Mouse (Mus musculus): Measurements from ENCODE around the gene Timm10. TPM values are rescaled to one million over a fixed set of nuclear protein-coding genes. Genes with fewer than 3 reads are reported as not detected.

Timm10 gene
- polyA plus RNA-seq, 1 experiment = 82.0 TPM

DNA sequence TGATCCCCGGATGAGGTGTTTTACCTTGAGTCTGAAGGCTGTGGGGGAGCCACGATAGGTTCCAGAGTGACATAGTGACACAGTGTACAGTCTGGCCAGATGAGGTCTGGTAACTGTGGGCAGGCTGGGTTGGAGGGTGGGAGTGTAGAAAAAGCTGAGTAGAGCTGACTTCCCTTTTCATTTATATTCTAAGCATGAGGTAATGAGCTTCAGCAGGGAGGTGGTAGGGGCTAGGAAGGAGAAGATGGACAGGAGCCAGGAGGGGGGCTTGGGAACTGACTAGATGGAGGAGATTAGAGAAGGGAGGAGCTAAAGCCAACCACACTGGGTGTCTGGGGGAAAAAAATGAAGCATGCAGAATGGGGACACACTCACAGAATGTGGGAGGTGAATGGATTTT lies 42.2 kb downstream of the Timm10 start:
- Histone ChIP-seq H3K27ac (ENCODE audit: insufficient read depth, low read length) (no peak overlapping the region), H3K4me3 (ENCODE audit: insufficient read depth, low read length) (no peak overlapping the region), H3K4me1 (ENCODE audit: control insufficient read depth, insufficient read depth, low read length) (peaks cover 1% of the 10 kb centered on the region; the same call in 1 of the 2 replicates)
- no peak for TF ChIP-seq POLR2A (IDR thresholded peaks at IDR 0.05; ENCODE audit: extremely low read depth, insufficient read depth, low read length)
- no peak for TF ChIP-seq CTCF (IDR thresholded peaks at IDR 0.05; ENCODE audit: extremely low read depth, insufficient read depth, low read length)

DNA sequence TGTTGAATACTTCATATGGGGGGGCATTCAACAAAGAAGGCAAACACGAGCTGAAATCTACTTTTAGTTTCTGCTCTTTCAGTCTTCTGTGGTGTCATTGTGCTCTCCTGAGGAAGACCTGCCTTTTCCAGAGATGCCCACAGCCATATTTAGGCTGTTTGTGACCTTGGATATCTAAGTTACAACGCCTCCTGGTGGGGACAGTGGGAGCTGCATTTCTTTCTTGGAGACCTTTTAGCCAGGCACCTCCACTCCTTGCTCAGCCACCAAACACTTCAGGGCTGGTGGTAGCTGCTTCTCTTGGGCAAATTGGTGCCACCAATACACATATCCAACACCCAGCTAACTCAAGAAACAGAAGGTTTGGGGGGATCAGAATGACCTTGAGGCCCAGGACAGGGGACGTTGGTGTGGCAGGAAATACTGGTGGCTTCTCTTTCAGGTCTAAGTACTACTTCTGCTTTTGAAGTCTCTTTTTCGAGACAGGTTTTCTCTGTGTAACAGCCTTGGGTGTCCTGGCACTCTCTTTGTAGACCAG lies 43.9 kb downstream of the Timm10 start:
- Histone ChIP-seq H3K27ac (ENCODE audit: insufficient read depth, low read length) (no peak overlapping the region), H3K4me3 (ENCODE audit: insufficient read depth, low read length) (no peak overlapping the region), H3K4me1 (ENCODE audit: control insufficient read depth, insufficient read depth, low read length) (peaks cover 1% of the 10 kb centered on the region; the same call in 1 of the 2 replicates)
- TF ChIP-seq POLR2A (IDR thresholded peaks at IDR 0.05; ENCODE audit: extremely low read depth, insufficient read depth, low read length) (no peak), CTCF (IDR thresholded peaks at IDR 0.05; ENCODE audit: extremely low read depth, insufficient read depth, low read length) (no peak)

DNA sequence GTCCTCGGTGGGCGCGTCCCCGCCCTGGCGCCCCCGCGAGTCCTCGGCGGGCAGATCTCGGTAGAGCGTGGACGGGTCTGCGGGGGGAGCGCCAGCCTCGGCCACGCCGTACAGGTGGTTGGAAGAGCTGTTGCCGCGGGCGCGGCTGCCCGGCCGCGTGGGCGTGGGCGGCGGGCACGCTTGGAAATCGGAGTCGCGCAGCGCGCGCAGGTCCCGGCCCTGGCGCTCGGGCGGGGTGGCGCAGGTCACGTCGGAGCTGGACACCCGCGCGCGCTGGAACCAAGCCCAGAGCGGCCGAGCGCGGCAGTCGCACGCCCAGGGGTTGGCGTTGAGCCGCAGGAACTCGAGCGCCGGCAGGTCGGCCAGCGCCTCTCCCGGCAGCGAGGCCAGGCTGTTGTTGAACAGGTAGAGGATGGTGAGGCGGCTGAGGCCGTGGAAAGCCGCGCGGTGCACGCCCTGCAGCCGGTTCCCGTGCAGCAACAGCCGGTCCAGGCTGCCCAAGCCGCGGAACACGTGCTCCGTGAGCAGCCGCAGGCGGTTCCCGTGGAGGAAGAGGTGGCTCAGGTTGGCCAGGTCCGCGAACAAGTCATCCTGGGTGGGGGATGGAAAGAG lies 45.4 kb downstream of the Timm10 start:
- TF ChIP-seq POLR2A (IDR thresholded peaks at IDR 0.05; ENCODE audit: extremely low read depth, insufficient read depth, low read length) = no peak
- TF ChIP-seq CTCF (IDR thresholded peaks at IDR 0.05; ENCODE audit: extremely low read depth, insufficient read depth, low read length) = no peak
- Histone ChIP-seq H3K4me3 (ENCODE audit: insufficient read depth, low read length) (no peak overlapping the region), H3K4me1 (ENCODE audit: control insufficient read depth, insufficient read depth, low read length) (peaks cover 3% of the 10 kb centered on the region; the same call in 1 of the 2 replicates), H3K27ac (ENCODE audit: insufficient read depth, low read length) (no peak overlapping the region)

DNA sequence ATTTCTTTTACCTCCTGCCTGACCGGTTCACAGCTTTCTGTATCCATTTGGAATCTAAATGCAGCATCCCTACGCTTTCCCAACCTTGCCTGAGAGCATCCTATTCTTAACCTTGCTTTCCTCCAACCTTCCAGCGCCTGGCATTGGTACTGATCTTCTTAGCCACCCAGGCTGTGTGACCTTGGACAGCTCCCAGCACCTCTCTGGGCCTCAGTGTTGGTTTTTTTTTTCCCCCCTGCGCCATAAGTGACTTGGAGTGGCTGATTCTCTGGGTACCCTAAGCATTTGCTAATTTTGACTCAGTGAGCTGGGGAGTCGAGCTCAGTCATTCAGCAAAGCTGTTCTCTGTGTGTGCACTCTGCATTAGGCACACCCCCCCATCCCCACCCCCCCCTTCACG lies 49.0 kb downstream of the Timm10 start:
- TF ChIP-seq POLR2A (IDR thresholded peaks at IDR 0.05; ENCODE audit: extremely low read depth, insufficient read depth, low read length) (no peak), CTCF (IDR thresholded peaks at IDR 0.05; ENCODE audit: extremely low read depth, insufficient read depth, low read length) (no peak)
- H3K4me1 ChIP-seq (ENCODE audit: control insufficient read depth, insufficient read depth, low read length) = peaks cover 2% of the 10 kb centered on the region; the same call in 1 of the 2 replicates
- no peak overlapping the region for H3K4me3 ChIP-seq (ENCODE audit: insufficient read depth, low read length)
- H3K27ac ChIP-seq (ENCODE audit: insufficient read depth, low read length) = no peak overlapping the region

Other genes with a start within 250 kb of the Timm10 start
- 42.1 and 42.6 TPM in 2 replicates for gene Ctnnd1, start 176.2 kb upstream of the Timm10 start, polyA plus RNA-seq (2012; rRNA removed)
- not detected in 2 replicates for gene Btbd18, start 167.9 kb upstream of the Timm10 start, polyA plus RNA-seq (2012; rRNA removed)
- 50.4 and 53.7 TPM in 2 replicates for gene Selenoh, start 156.2 kb upstream of the Timm10 start, polyA plus RNA-seq (2012; rRNA removed)
- not detected in 2 replicates for gene Gm28635, start 149.0 kb upstream of the Timm10 start, polyA plus RNA-seq (2012; rRNA removed)
- 26.8 and 28.2 TPM in 2 replicates for gene Med19, start 148.6 kb upstream of the Timm10 start, polyA plus RNA-seq (2012; rRNA removed)
- 264 and 274 TPM in 2 replicates for gene Tmx2, start 147.9 kb upstream of the Timm10 start, polyA plus RNA-seq (2012; rRNA removed)
- gene Zdhhc5, start 111.8 kb upstream of the Timm10 start, polyA plus RNA-seq (2012; rRNA removed) = 27.5 and 29.7 TPM in 2 replicates
- gene Clp1, start 99.6 kb upstream of the Timm10 start, polyA plus RNA-seq (2012; rRNA removed) = 9.0 and 10.0 TPM in 2 replicates
- 129 and 156 TPM in 2 replicates for gene Ypel4, start 92.9 kb upstream of the Timm10 start, polyA plus RNA-seq (2012; rRNA removed)
- gene Gm19426, start 83.3 kb upstream of the Timm10 start, polyA plus RNA-seq (2012; rRNA removed) = 1.4 and 2.0 TPM in 2 replicates
- 11.2 and 13.6 TPM in 2 replicates for gene Serping1, start 51.6 kb upstream of the Timm10 start, polyA plus RNA-seq (2012; rRNA removed)
- 9.4 and 12.1 TPM in 2 replicates for gene Ube2l6, start 28.2 kb upstream of the Timm10 start, polyA plus RNA-seq (2012; rRNA removed)
- not detected in 2 replicates for gene Smtnl1, start 4.3 kb upstream of the Timm10 start, polyA plus RNA-seq (2012; rRNA removed)
- 0.13 and 0.52 TPM in 2 replicates for gene Slc43a1, start 11.9 kb downstream of the Timm10 start, polyA plus RNA-seq (2012; rRNA removed)
- gene Rtn4rl2, start 59.7 kb downstream of the Timm10 start, polyA plus RNA-seq (2012; rRNA removed) = 73.3 and 76.9 TPM in 2 replicates
- 0.68 and 0.92 TPM in 2 replicates for gene Slc43a3, start 109.6 kb downstream of the Timm10 start, polyA plus RNA-seq (2012; rRNA removed)
- gene Prg2, start 153.5 kb downstream of the Timm10 start, polyA plus RNA-seq (2012; rRNA removed) = 0.17 TPM in 1 of 2 replicates, not detected in the other
- not detected in 2 replicates for gene Prg3, start 161.2 kb downstream of the Timm10 start, polyA plus RNA-seq (2012; rRNA removed)
- gene Ssrp1, start 210.2 kb downstream of the Timm10 start, polyA plus RNA-seq (2012; rRNA removed) = 92.4 and 110 TPM in 2 replicates
- 1.7 and 2.2 TPM in 2 replicates for gene P2rx3, start 210.5 kb downstream of the Timm10 start, polyA plus RNA-seq (2012; rRNA removed)
- 55.4 and 62.8 TPM in 2 replicates for gene Tnks1bp1, start 221.0 kb downstream of the Timm10 start, polyA plus RNA-seq (2012; rRNA removed)

Data from cortical plate, adult 2 months (tissue).